19 mouse cellular contexts compared by ENCODE assay signal in the genomic region with DNA sequence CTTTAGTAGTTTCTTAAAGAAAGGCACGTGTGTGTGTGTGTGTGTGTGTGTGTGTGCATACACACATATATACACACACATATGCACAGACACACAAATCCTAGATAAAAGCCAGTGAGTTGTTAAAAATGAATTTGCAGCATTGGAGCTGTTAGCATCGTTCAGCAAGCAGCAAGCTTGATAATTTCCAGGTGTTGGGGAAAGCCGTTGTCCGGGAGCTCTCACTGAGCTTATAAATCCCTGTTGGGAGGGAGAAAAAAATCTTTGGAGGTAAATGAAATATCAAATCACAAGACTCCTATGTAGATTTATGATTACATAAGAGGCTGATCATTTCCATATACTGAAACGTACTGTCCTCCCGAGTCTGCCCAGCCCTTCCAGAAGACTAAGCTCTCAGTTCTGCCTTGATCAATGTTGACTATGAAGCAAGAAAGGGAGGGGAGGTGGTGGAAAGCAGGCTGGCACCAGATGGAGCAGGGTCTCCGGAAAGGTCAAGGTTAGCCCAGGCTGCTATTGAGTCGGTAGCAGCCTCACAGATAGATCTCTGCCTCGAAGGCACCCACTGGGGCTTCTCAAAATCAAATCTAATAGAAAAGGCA. TPM values are rescaled to one million over a fixed set of nuclear protein-coding genes. Genes with fewer than 3 reads are reported as not detected.
DNase-seq lines count a peak whose midpoint lies in the region; ATAC-seq lines count a peak whose summit lies in the region.
"Had no signal": no experiment of that assay in that cellular context is flagged by ENCODE, and none has a peak within 500 bp of the region (broad histone marks: within the 10 kb centered on the region; RNA-seq: fewer than 3 reads in every experiment).

No protein-coding gene starts in this region.

- H3K4me1 ChIP-seq in embryonic facial prominence, embryonic 11.5 days (ENCODE audit: control insufficient read depth, insufficient read depth, low read length): peaks cover 7% of the 10 kb centered on the region; the same call in 1 of the 2 replicates
- peaks cover 21% of the 10 kb centered on the region for H3K4me1 ChIP-seq in hindbrain, embryonic 14.5 days (replicated peaks; ENCODE audit: control insufficient read depth, insufficient read depth, low read length)
- H3K4me1 ChIP-seq in midbrain, embryonic 14.5 days (ENCODE audit: control insufficient read depth, insufficient read depth, low read length): peaks cover 13% of the 10 kb centered on the region

- DNase-seq in brain, adult 2 months (ENCODE audit: low read depth, low spot score): peak; percentile 60
- peak; percentile 72 for DNase-seq in embryonic facial prominence, embryonic 11.5 days (ENCODE audit: low spot score)
- no peak for DNase-seq in hindbrain, embryonic 14.5 days (ENCODE audit: low spot score)
- DNase-seq in midbrain, embryonic 14.5 days: peak; percentile 35
- DNase-seq in adrenal gland, postnatal 36 days: no peak
- DNase-seq in heart, postnatal 36 days: no peak
- DNase-seq in heart, adult 11 months: no peak
- no peak for DNase-seq in cerebellum, adult 11 months
- DNase-seq: adrenal gland, postnatal 14 days; cerebellum, adult 2 months; gastrocnemius, postnatal 36 days; heart, postnatal 10 days; kidney, adult 8-10 months; layer of hippocampus, postnatal 36 days; thymus, postnatal 14 days had no signal

- WGBS in embryonic facial prominence, embryonic 11.5 days: 12% methylated on average over 9 of the region's 9 CpGs
- WGBS in hindbrain, embryonic 14.5 days: 14% methylated on average over 9 of the region's 9 CpGs
- 22% methylated on average over 9 of the region's 9 CpGs for WGBS in midbrain, embryonic 14.5 days

- H3K4me3 ChIP-seq in embryonic facial prominence, embryonic 11.5 days (ENCODE audit: low read depth, low read length): no peak overlapping the region
- H3K4me3 ChIP-seq in hindbrain, embryonic 14.5 days (replicated peaks; ENCODE audit: low read length): no peak overlapping the region
- no peak overlapping the region for H3K4me3 ChIP-seq in midbrain, embryonic 14.5 days (replicated peaks; ENCODE audit: low read depth, low read length)

- no peak overlapping the region for H3K9ac ChIP-seq in embryonic facial prominence, embryonic 11.5 days (replicated peaks; ENCODE audit: low read length)
- H3K9ac ChIP-seq in hindbrain, embryonic 14.5 days: peak overlapping the region; percentile 12; the same call in 1 of the 2 replicates
- H3K9ac ChIP-seq in midbrain, embryonic 14.5 days (replicated peaks; ENCODE audit: low read length): no peak overlapping the region
- H3K9ac ChIP-seq: liver, embryonic 14.5 days had no signal

- no peak overlapping the region for H3K27ac ChIP-seq in embryonic facial prominence, embryonic 11.5 days (replicated peaks; ENCODE audit: low read depth, low read length)
- peak overlapping the region; percentile 69 for H3K27ac ChIP-seq in hindbrain, embryonic 14.5 days
- peak overlapping the region; percentile 58 for H3K27ac ChIP-seq in midbrain, embryonic 14.5 days (replicated peaks; ENCODE audit: low read depth, low read length)
- H3K27ac ChIP-seq: liver, embryonic 14.5 days; macrophage had no signal

- intact Hi-C loops in heart, postnatal 36 days (cut with DNase I): no loop called here

- no peaks in the 10 kb centered on the region for H3K27me3 ChIP-seq in embryonic facial prominence, embryonic 11.5 days (ENCODE audit: control insufficient read depth, insufficient read depth, low read length)
- no peaks in the 10 kb centered on the region for H3K27me3 ChIP-seq in hindbrain, embryonic 14.5 days (ENCODE audit: control insufficient read depth, insufficient read depth, low read length)
- H3K27me3 ChIP-seq in midbrain, embryonic 14.5 days (ENCODE audit: control insufficient read depth, insufficient read depth, low read length): no peaks in the 10 kb centered on the region

- no peaks in the 10 kb centered on the region for H3K9me3 ChIP-seq in embryonic facial prominence, embryonic 11.5 days (replicated peaks; ENCODE audit: control insufficient read depth, low read length)
- no peaks in the 10 kb centered on the region for H3K9me3 ChIP-seq in hindbrain, embryonic 14.5 days (ENCODE audit: control insufficient read depth, low read length)
- no peaks in the 10 kb centered on the region for H3K9me3 ChIP-seq in midbrain, embryonic 14.5 days (ENCODE audit: control insufficient read depth, low read length)

- ATAC-seq in embryonic facial prominence, embryonic 11.5 days (replicated peaks; ENCODE audit: insufficient number of reproducible peaks, low FRiP score, low TSS enrichment, low read depth): no peak; the same call in 1 of the 2 replicates
- ATAC-seq in hindbrain, embryonic 14.5 days (ENCODE audit: low FRiP score): peak; percentile 56; the same call in 1 of the 2 replicates
- peak; percentile 51 for ATAC-seq in midbrain, embryonic 14.5 days (ENCODE audit: low FRiP score, low TSS enrichment)
- ATAC-seq: CD4-positive, CD25-positive, alpha-beta regulatory T cell, adult 4 months had no signal

- no peak overlapping the region for H3K4me2 ChIP-seq in embryonic facial prominence, embryonic 11.5 days (ENCODE audit: low read depth, low read length)
- peak overlapping the region; percentile 71 for H3K4me2 ChIP-seq in hindbrain, embryonic 14.5 days (replicated peaks)
- peak overlapping the region; percentile 55 for H3K4me2 ChIP-seq in midbrain, embryonic 14.5 days (ENCODE audit: low read length)

- H3K36me3 ChIP-seq in embryonic facial prominence, embryonic 11.5 days (replicated peaks; ENCODE audit: control insufficient read depth, insufficient read depth, low read depth, low read length): no peaks in the 10 kb centered on the region
- H3K36me3 ChIP-seq in hindbrain, embryonic 14.5 days (replicated peaks; ENCODE audit: control insufficient read depth, insufficient read depth): no peaks in the 10 kb centered on the region
- H3K36me3 ChIP-seq in midbrain, embryonic 14.5 days (ENCODE audit: control insufficient read depth, insufficient read depth, low read length): no peaks in the 10 kb centered on the region

RNA-seq across cellular contexts. Expression of gene A830031A19Rik, which starts 12.3 kb away (rescaled TPM):
- not detected in 2 replicates for polyA plus RNA-seq in embryonic facial prominence, embryonic 11.5 days (2014; fragmentation: Nextera tagmentation; extraction: Ambion mirVana)
- not detected in 2 replicates for polyA plus RNA-seq in hindbrain, embryonic 14.5 days (2014; fragmentation: Nextera tagmentation; extraction: Ambion mirVana)
- 0.40 TPM in 1 of 2 replicates, not detected in the other for polyA plus RNA-seq in midbrain, embryonic 14.5 days (2014; fragmentation: Nextera tagmentation; extraction: Ambion mirVana)
- total RNA-seq in adrenal gland, postnatal 36 days (2021): not detected
- not detected for total RNA-seq in heart, postnatal 36 days (2021)
- total RNA-seq: adrenal gland, postnatal 14 days; gastrocnemius, postnatal 36 days; heart, postnatal 10 days had no signal
- polyA plus RNA-seq: CD4-positive, CD25-positive, alpha-beta regulatory T cell, adult 4 months; cerebellum, adult 2 months; liver, embryonic 14.5 days; macrophage; spleen, adult 2 months had no signal

RNA-seq across cellular contexts. Expression of gene Bcl11a, which starts 15.3 kb away (rescaled TPM):
- polyA plus RNA-seq in embryonic facial prominence, embryonic 11.5 days (2014; fragmentation: Nextera tagmentation; extraction: Ambion mirVana): 66.1 and 71.9 TPM in 2 replicates
- polyA plus RNA-seq in hindbrain, embryonic 14.5 days (2014; fragmentation: Nextera tagmentation; extraction: Ambion mirVana): 106 and 117 TPM in 2 replicates
- polyA plus RNA-seq in midbrain, embryonic 14.5 days (2014; fragmentation: Nextera tagmentation; extraction: Ambion mirVana): 117 and 121 TPM in 2 replicates
- 1 to 10 TPM; 4.9 to 5.4 TPM for total RNA-seq in adrenal gland, postnatal 36 days (2021)
- total RNA-seq in heart, postnatal 36 days (2021): 1 to 10 TPM; 4.5 to 5.0 TPM

Comparison
In these comparisons a context has a peak if more than half of its experiments do, and no peak if none do; other contexts are left out.
1. DNase-seq: peak in brain, adult 2 months (single experiment), embryonic facial prominence, embryonic 11.5 days (single experiment) and midbrain, embryonic 14.5 days (single experiment); none in hindbrain, embryonic 14.5 days (single experiment), adrenal gland, postnatal 36 days (0 of 2), heart, postnatal 36 days (0 of 2), heart, adult 11 months (single experiment) and cerebellum, adult 11 months (single experiment).